Mouse (Mus musculus): Measurements from ENCODE around the gene Cd68. TPM values are rescaled to one million over a fixed set of nuclear protein-coding genes. Genes with fewer than 3 reads are reported as not detected.
A peak's percentile ranks its signal among the peaks of the same experiment; 100 is the strongest.
"Not testable (repeated sequence)": the region's sequence is repeated elsewhere in the genome, so short reads cannot be mapped to it uniquely, and the experiment has no call there.

The Cd68 gene
- polyA plus RNA-seq, 1 experiment from 2014 or later: 3.4 TPM

DNA sequence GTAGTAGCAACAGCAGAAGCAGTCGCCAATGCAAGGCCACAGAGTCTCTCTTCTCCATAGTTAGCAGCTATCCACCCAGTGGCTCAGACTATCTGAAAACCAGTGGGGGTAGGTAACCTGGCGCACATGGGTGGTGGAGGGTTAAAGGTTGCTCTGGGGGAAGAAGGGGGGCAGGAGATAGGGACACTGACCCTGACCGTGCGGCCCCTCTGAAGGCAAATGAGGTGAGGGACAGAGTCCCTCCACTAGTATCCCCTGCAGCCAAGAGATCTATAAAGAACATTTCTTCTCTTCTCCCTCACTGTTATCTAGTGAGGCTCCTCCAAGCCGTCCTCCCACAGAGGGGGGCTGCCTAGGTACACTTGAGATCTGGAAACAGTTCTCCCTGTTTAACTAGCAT, 48.1 kb downstream of the Cd68 start, which contains the start of gene Shbg:
Shbg (minus strand) TSS at position 101 of the 400 bp plus-strand sequence.
- no peak within 1 kb of the TSS for H3K27ac ChIP-seq (replicated peaks; ENCODE audit: low read depth, low read length)
- no peak within 1 kb of the TSS for H3K4me3 ChIP-seq (ENCODE audit: low read depth, low read length)
- DNase-seq (ENCODE audit: low spot score) (no peak), ATAC-seq (ENCODE audit: insufficient number of reproducible peaks, low FRiP score, low TSS enrichment, low read depth) (no peak)
- no peak within 1 kb of the TSS; the same call in 1 of the 2 replicates for H3K9ac ChIP-seq (ENCODE audit: low read length)
- H3K27me3 ChIP-seq (ENCODE audit: control insufficient read depth, insufficient read depth, low read length): no peaks in the 10 kb centered on the region
- no peaks in the 10 kb centered on the region for H3K36me3 ChIP-seq (ENCODE audit: control insufficient read depth, insufficient read depth, low read length)
- 67% methylated on average over 5 of the region's 5 CpGs for WGBS
- H3K9me3 ChIP-seq (ENCODE audit: control insufficient read depth, low read length): no peaks in the 10 kb centered on the region
- peaks cover 8% of the 10 kb centered on the region for H3K4me1 ChIP-seq (ENCODE audit: control insufficient read depth, insufficient read depth, low read length)
- H3K4me2 ChIP-seq (ENCODE audit: low read depth, severe bottlenecking): no peak within 1 kb of the TSS

GRCm38 (mm10) chr11:69616781-69617180, 49.2 kb downstream of the Cd68 start:
- Histone ChIP-seq H3K9ac (ENCODE audit: low read length) (no peak overlapping the region; the same call in 1 of the 2 replicates), H3K27ac (replicated peaks; ENCODE audit: low read depth, low read length) (no peak overlapping the region), H3K9me3 (ENCODE audit: control insufficient read depth, low read length) (no peaks in the 10 kb centered on the region), H3K4me1 (ENCODE audit: control insufficient read depth, insufficient read depth, low read length) (peaks cover 3% of the 10 kb centered on the region; the same call in 1 of the 2 replicates), H3K36me3 (ENCODE audit: control insufficient read depth, insufficient read depth, low read length) (no peaks in the 10 kb centered on the region), H3K4me2 (ENCODE audit: low read depth, severe bottlenecking) (no peak overlapping the region), H3K27me3 (ENCODE audit: control insufficient read depth, insufficient read depth, low read length) (no peaks in the 10 kb centered on the region), H3K4me3 (ENCODE audit: low read depth, low read length) (no peak overlapping the region)
- DNase-seq (ENCODE audit: low spot score): no peak
- ATAC-seq (ENCODE audit: insufficient number of reproducible peaks, low FRiP score, low TSS enrichment, low read depth): no peak
- 53% methylated on average over 10 of the region's 10 CpGs for WGBS

GRCm38 (mm10) chr11:69614257-69614588, 51.7 kb downstream of the Cd68 start:
- not testable (repeated sequence) for H3K27ac ChIP-seq (replicated peaks; ENCODE audit: low read depth, low read length); H3K4me1 ChIP-seq (ENCODE audit: control insufficient read depth, insufficient read depth, low read length); H3K4me2 ChIP-seq (ENCODE audit: low read depth, severe bottlenecking); H3K27me3 ChIP-seq (ENCODE audit: control insufficient read depth, insufficient read depth, low read length); H3K9me3 ChIP-seq (ENCODE audit: control insufficient read depth, low read length); H3K36me3 ChIP-seq (ENCODE audit: control insufficient read depth, insufficient read depth, low read length); H3K9ac ChIP-seq (ENCODE audit: low read length); H3K4me3 ChIP-seq (ENCODE audit: low read depth, low read length); DNase-seq (ENCODE audit: low spot score); ATAC-seq (ENCODE audit: insufficient number of reproducible peaks, low FRiP score, low TSS enrichment, low read depth)
- WGBS: 52% methylated on average over 11 of the region's 11 CpGs

MicroRNA genes within 50 kb of the gene (microRNA counts, 519-probe panel; counts per million panel counts)
- not detected for microRNA mmu-miR-1934
- microRNA mmu-miR-467f: 3,109 counts per million, percentile 38 among the panel's probes with 10 or more counts

Small RNA genes within 50 kb of the gene (microRNA-seq; reads per million reads assigned to microRNA genes)
- 5.2 reads per million, percentile 11 among the genes with 10 or more reads in this experiment for gene Mir1934
- gene Mir467f: not detected

Other genes with a start within 250 kb of the Cd68 start
- 0.87 and 1.4 TPM in 2 replicates for gene Dnah2, start 117.0 kb downstream of the Cd68 start, polyA plus RNA-seq (2014; fragmentation: Nextera tagmentation; extraction: Ambion mirVana)
- gene Efnb3, start 105.9 kb downstream of the Cd68 start, polyA plus RNA-seq (2014; fragmentation: Nextera tagmentation; extraction: Ambion mirVana): 12.9 and 14.4 TPM in 2 replicates
- 45.7 and 46.9 TPM in 2 replicates for gene Wrap53, start 85.9 kb downstream of the Cd68 start, polyA plus RNA-seq (2014; fragmentation: Nextera tagmentation; extraction: Ambion mirVana)
- gene Trp53, start 85.8 kb downstream of the Cd68 start, polyA plus RNA-seq (2014; fragmentation: Nextera tagmentation; extraction: Ambion mirVana): 250 and 254 TPM in 2 replicates
- 4.5 and 4.9 TPM in 2 replicates for gene Atp1b2, start 60.2 kb downstream of the Cd68 start, polyA plus RNA-seq (2014; fragmentation: Nextera tagmentation; extraction: Ambion mirVana)
- not detected in 2 replicates for gene Shbg, start 48.2 kb downstream of the Cd68 start, polyA plus RNA-seq (2014; fragmentation: Nextera tagmentation; extraction: Ambion mirVana)
- gene Sat2, start 44.1 kb downstream of the Cd68 start, polyA plus RNA-seq (2014; fragmentation: Nextera tagmentation; extraction: Ambion mirVana): 14.7 and 16.2 TPM in 2 replicates
- 35.8 and 37.5 TPM in 2 replicates for gene Fxr2, start 33.2 kb downstream of the Cd68 start, polyA plus RNA-seq (2014; fragmentation: Nextera tagmentation; extraction: Ambion mirVana)
- gene Sox15, start 10.8 kb downstream of the Cd68 start, polyA plus RNA-seq (2014; fragmentation: Nextera tagmentation; extraction: Ambion mirVana): 0.17 TPM in 1 of 2 replicates, not detected in the other
- gene Mpdu1, start 3.5 kb downstream of the Cd68 start, polyA plus RNA-seq (2014; fragmentation: Nextera tagmentation; extraction: Ambion mirVana): 21.0 and 41.0 TPM in 2 replicates
- gene Eif4a1, start 6.3 kb upstream of the Cd68 start, polyA plus RNA-seq (2014; fragmentation: Nextera tagmentation; extraction: Ambion mirVana): 759 and 892 TPM in 2 replicates
- gene Senp3, start 15.9 kb upstream of the Cd68 start, polyA plus RNA-seq (2014; fragmentation: Nextera tagmentation; extraction: Ambion mirVana): 125 and 127 TPM in 2 replicates
- not detected in 2 replicates for gene Tnfsf13, start 19.6 kb upstream of the Cd68 start, polyA plus RNA-seq (2014; fragmentation: Nextera tagmentation; extraction: Ambion mirVana)
- gene Tnfsf12, start 29.7 kb upstream of the Cd68 start, polyA plus RNA-seq (2014; fragmentation: Nextera tagmentation; extraction: Ambion mirVana): 2.6 and 3.3 TPM in 2 replicates
- 1.1 and 1.3 TPM in 2 replicates for gene Tnfsfm13, start 29.9 kb upstream of the Cd68 start, polyA plus RNA-seq (2014; fragmentation: Nextera tagmentation; extraction: Ambion mirVana)
- 64.0 and 78.3 TPM in 2 replicates for gene Polr2a, start 92.5 kb upstream of the Cd68 start, polyA plus RNA-seq (2014; fragmentation: Nextera tagmentation; extraction: Ambion mirVana)
- gene Slc35g3, start 95.8 kb upstream of the Cd68 start, polyA plus RNA-seq (2014; fragmentation: Nextera tagmentation; extraction: Ambion mirVana): 0.09 TPM in 1 of 2 replicates, not detected in the other
- 0.96 and 1.1 TPM in 2 replicates for gene Zbtb4, start 99.8 kb upstream of the Cd68 start, polyA plus RNA-seq (2014; fragmentation: Nextera tagmentation; extraction: Ambion mirVana)
- 4.3 and 4.4 TPM in 2 replicates for gene Chrnb1, start 129.8 kb upstream of the Cd68 start, polyA plus RNA-seq (2014; fragmentation: Nextera tagmentation; extraction: Ambion mirVana)
- 0.36 and 0.67 TPM in 2 replicates for gene Fgf11, start 135.7 kb upstream of the Cd68 start, polyA plus RNA-seq (2014; fragmentation: Nextera tagmentation; extraction: Ambion mirVana)
- 1.8 and 2.0 TPM in 2 replicates for gene Tmem102, start 139.5 kb upstream of the Cd68 start, polyA plus RNA-seq (2014; fragmentation: Nextera tagmentation; extraction: Ambion mirVana)
- not detected in 2 replicates for gene Gm39566, start 149.1 kb upstream of the Cd68 start, polyA plus RNA-seq (2014; fragmentation: Nextera tagmentation; extraction: Ambion mirVana)
- not detected in 2 replicates for gene Spem2, start 152.3 kb upstream of the Cd68 start, polyA plus RNA-seq (2014; fragmentation: Nextera tagmentation; extraction: Ambion mirVana)
- 0.15 and 0.18 TPM in 2 replicates for gene Spem1, start 156.0 kb upstream of the Cd68 start, polyA plus RNA-seq (2014; fragmentation: Nextera tagmentation; extraction: Ambion mirVana)
- gene Nlgn2, start 171.6 kb upstream of the Cd68 start, polyA plus RNA-seq (2014; fragmentation: Nextera tagmentation; extraction: Ambion mirVana): 5.8 and 6.2 TPM in 2 replicates
- 285 and 304 TPM in 2 replicates for gene Tmem256, start 172.4 kb upstream of the Cd68 start, polyA plus RNA-seq (2014; fragmentation: Nextera tagmentation; extraction: Ambion mirVana)
- gene Plscr3, start 180.2 kb upstream of the Cd68 start, polyA plus RNA-seq (2014; fragmentation: Nextera tagmentation; extraction: Ambion mirVana): 115 TPM in 2 replicates
- gene Tnk1, start 192.6 kb upstream of the Cd68 start, polyA plus RNA-seq (2014; fragmentation: Nextera tagmentation; extraction: Ambion mirVana): 0.89 and 1.2 TPM in 2 replicates
- not detected in 2 replicates for gene Tmem95, start 211.9 kb upstream of the Cd68 start, polyA plus RNA-seq (2014; fragmentation: Nextera tagmentation; extraction: Ambion mirVana)
- 3.7 and 4.3 TPM in 2 replicates for gene Kctd11, start 215.3 kb upstream of the Cd68 start, polyA plus RNA-seq (2014; fragmentation: Nextera tagmentation; extraction: Ambion mirVana)
- gene Acap1, start 229.4 kb upstream of the Cd68 start, polyA plus RNA-seq (2014; fragmentation: Nextera tagmentation; extraction: Ambion mirVana): 0.72 and 0.78 TPM in 2 replicates
- gene 2810408A11Rik, start 234.8 kb upstream of the Cd68 start, polyA plus RNA-seq (2014; fragmentation: Nextera tagmentation; extraction: Ambion mirVana): 24.8 and 26.5 TPM in 2 replicates
- 15.3 and 15.5 TPM in 2 replicates for gene Neurl4, start 234.9 kb upstream of the Cd68 start, polyA plus RNA-seq (2014; fragmentation: Nextera tagmentation; extraction: Ambion mirVana)
- gene Gps2, start 247.7 kb upstream of the Cd68 start, polyA plus RNA-seq (2014; fragmentation: Nextera tagmentation; extraction: Ambion mirVana): 90.8 and 94.0 TPM in 2 replicates